Mouse (Mus musculus) adrenal gland, adult 18-20 months (tissue): Measurements from ENCODE around the gene Hoxa3. TPM values are rescaled to one million over a fixed set of nuclear protein-coding genes. Genes with fewer than 3 reads are reported as not detected.

Experiments
- DNase-seq, 2 experiments: peaks; one replicate each; pipeline ENCODE4 v3.0.0; 2021 to 2022; ENCODE audit warnings: low spot score in 2 of 2
- total RNA-seq, 2 experiments: library from RNA; stranded (reverse); gene quantifications; 1 replicate in 1 of 2; 2 replicates in 1 of 2; pipeline ENCODE4 v1.2.3; 2021

The Hoxa3 gene
- total RNA-seq, 2 experiments from 2014 or later: 2.8 to 4.0 TPM

DNA sequence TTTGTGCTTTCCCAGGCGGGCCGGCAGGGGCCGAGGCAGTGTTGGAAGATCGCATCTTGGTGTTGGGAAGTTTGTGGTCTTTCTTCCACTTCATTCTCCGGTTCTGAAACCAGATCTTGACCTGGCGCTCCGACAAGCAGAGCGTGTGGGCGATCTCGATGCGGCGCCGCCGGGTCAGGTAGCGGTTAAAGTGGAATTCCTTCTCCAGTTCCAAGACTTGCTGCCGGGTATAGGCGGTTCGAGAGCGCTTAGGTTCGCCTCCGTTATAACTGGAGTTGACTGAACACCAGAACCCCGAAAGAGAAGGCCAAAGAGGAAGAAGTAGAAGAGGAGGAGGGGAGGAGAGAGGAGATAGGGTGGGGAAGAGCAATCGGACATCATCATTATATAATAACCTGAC, 22.7 kb downstream of the Hoxa3 start:
- DNase-seq: peak in 1 of 2 experiments; percentile 30

DNA sequence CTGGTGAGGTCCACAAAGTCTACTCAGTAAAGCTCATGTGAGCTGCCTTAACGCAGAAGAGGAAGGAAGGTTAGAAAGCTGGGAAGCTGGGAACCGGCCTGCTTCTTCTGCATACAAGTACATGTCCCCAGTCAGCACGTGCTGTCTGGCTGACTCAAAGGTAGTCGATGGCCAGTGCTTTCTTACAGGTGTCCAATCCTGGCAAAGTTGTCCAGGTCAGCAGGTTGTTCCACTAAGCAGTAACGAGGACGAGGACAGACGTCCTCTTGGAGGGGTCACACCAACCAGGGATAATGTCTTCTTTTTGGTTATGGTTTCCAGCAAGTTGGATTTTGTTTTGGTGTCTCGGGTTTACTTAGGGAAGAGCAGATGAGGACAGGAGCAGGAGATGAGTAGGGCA, 23.2 kb downstream of the Hoxa3 start:
- DNase-seq: peak in 1 of 2 experiments; percentile 21

DNA sequence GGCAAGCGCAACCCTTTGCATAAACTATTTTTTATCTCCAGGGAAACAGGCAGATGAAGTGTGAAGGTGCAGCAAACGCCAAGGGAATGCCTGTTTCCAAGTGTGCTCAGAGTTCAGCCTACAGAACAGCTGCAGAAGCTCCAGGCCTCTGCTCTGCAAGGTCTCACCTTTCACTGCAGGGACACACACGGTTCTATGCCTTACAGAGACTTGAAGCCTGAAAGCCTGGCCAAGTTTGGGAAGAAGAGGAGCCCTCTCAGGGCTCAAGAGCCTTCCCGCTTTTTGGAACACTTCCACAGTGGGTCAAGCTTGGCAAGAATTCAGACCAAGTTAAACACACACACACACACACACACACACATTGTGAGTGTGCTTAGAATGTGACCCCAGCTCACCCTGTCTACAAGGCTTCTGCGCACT, 24.0 kb downstream of the Hoxa3 start:
- peak in 1 of 2 experiments; percentile 15 for DNase-seq

DNA sequence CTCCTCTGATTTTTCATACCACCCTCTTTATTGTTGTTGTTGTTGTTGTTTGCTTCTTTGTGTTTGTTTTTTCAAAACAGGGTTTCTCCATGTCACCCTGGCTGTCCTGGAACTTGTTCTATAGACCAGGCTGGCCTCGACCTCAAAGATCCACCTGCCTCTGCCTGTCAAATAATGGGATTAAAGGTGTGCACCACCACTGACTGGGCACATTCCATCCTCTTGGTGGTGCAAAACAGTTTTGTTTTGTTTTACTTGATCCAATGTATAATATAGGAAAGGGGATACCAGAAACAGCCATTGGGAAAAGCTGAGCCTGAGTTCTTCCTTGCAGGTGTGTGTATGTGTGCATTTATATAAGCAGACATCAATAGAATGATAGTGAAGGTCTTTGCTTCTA, 26.6 kb downstream of the Hoxa3 start:
- DNase-seq: no peak

DNA sequence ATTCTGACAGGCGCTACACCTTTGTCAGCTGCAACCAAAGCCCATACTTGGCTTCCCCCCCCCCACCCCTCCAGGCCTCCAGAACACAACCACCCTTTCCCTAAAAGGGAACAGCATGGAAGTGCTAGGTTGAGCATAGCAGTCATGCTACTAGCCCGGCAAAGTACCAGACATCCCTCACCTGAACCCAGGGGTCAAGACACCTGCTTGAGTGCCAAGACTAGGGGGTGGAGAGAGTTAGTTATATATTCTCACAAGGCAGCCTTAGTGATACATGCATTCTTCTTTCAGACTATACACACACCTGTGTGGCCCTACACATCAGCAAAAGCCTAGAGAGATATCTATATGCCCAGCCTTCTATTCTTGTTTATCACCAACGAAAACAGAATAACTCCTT, 27.3 kb downstream of the Hoxa3 start:
- peak in 1 of 2 experiments; percentile 15 for DNase-seq

DNA sequence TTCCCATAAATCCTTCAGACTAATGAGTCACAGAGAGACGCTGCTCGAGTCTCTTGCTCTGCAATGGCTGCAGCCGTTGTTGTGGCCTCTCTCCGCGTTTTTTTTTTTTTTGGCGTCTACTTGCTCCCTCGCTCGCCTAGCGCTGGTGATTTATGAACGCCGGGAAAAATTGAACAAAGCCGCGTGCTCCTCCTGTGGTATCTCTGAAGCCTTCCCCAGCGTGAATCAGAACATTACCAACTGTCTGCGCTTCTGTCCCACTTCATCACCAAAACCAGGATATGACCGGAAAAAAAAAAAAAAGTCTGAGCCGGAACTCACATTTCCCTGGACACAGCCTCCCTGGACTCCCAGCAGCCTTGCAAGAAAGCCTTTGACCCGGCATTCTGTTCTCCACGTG, 27.9 kb downstream of the Hoxa3 start:
- DNase-seq: peak in 1 of 2 experiments; percentile 22

DNA sequence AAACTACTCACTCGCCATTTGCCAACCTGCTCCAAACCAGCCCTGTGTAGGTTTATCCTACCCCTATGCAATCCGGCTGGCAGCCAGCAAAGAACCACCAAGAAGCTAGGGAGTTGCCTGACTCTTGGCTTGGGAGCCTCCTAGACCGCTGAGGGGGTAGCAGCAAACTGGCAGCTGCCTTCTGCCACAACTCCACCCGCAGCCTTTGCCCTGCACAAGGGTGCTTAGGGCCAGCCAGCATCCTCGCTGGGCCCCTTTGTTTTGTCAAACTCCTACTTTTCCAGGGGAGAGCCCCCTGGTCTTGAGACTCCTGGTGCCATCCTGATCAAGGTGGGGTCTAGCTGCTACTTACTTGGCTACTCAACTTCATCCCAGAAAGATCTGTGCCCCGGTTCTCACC, 28.5 kb downstream of the Hoxa3 start:
- DNase-seq: peak in 1 of 2 experiments; percentile 23

DNA sequence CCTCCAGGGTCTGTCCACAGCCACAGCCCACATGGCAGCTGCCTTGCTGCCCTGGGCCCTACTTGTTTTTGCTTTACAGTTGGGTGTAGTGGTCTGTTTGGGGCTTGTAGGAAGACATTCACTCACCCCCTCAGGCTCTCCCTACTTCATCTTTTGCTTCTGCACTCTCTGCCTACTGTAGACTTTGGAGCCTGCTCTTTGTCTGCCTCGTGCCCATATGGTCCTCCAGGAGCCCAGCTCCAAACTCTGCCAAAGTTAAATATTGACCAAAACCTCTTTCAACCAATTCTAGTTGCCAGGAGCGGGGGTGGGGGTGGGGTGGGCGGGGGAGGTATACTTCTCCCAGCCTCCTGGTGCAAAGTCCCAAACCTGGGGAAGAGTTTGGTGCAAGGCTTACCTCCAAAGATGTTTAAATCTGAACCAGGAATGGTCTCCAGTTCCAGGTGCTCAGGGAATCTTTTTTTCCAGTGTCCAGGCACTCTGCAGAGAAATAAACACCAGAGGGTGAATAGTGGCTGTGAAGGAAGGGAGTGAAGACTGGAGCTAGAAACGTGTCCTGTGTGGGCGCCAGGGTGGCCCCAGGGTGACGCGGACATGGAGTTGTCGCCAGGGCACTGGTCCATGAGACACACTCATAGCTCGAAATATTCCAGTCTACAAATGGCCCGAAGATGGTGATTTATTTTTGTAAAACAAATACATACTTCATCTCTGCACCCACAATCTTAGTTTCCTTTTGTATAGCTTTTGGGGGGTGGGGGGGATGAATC, 29.6 kb downstream of the Hoxa3 start:
- peak in 1 of 2 experiments; percentile 24 for DNase-seq

DNA sequence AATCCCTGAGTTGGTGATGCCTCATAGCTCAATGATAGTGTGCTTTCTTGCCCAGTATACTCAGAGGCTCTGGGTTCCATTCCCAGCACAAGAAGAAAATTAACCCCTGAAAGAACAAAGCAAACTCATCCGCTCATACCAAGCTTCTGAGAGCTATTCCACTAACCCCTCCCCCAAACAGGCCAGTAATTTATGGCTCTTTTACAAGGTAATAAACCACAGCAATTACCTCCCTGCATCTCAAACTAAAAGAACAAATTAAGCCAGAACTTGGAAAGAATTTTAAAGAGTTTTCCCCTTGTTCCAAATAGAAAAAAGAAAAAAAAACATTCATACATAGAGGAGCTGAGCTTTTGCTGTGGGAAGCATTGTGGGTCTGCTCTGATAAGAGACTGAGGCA, 30.3 kb downstream of the Hoxa3 start:
- no peak for DNase-seq

DNA sequence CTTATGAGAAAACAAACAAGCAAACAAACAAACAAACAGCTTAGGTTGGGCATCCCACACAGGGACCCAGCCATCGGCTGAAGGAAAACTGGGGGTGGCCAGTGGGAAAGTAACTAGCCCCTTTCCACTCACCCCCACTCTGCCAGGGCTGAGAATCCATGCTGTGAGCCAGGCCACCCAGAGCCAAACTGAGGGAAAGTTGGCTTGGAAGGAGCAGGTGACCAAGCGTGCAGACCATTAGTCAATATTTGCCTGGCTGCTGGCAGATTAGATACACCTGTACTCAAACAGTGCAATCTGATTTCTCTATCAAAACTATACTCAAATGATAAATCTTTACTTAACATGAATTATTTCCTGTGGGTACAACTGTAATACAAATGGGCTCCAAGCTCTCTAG, 31.1 kb downstream of the Hoxa3 start:
- no peak for DNase-seq

DNA sequence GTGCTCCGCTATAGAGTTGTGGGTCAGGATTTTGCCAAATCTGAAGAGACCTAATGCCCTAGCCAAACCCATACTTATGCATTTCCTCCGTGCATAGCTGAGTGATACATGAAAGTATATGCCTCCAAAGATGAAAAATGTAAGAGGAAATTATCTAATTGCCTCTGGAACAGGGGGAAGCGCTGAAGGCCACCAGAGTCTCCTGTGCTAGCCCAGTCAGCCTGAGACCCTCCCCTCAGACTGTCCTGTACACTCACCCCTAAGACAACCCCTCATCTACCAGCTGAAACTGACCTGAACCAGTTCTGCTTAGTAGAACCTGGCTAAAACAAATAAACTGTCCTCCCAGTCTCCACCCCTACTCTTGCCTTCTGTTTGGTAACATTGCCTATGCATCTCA, 32.4 kb downstream of the Hoxa3 start:
- no peak for DNase-seq

DNA sequence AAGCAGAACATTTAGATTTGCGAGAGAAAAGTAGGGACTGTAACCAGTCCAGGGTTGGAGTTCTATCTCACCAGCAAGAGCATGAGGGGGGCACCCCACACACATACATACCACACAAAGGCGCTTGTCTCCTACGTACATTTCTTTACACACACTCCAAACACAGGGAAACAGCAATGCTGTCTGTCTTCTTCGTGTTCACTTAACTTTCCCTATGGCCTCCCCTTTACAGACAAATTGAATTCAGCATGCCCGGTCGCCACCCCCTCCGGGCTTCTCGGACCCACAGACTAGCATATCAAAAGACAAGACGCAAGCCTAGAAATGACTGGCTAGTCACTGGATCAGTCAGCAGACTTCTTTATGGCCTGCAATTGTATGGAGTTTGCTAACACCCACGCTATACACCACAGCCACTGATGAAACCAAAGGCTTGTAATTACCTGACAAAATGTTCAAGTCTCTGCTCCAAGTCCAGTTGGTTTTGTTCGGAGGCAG, 32.9 kb downstream of the Hoxa3 start:
- peak in 1 of 2 experiments; percentile 17 for DNase-seq

DNA sequence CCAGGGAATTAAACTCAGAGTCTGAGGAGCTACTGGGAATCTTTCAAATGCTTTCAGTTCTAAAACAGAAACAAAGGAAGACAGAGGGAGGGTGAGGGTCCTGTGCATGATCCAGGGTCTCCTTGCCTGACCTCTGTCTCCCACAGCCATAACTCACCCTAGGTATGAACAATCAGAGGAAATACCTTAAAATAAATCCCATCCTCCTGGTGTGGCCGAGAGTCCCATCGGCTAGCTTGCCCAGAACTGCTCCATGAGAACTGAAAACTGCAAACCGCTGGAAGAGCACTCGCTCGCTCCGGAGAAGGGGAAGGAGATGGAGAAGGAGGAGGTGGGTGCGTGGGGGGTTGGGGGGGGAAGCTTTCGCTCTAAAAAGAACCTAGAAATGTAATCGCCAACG, 33.4 kb downstream of the Hoxa3 start:
- peak in 1 of 2 experiments; percentile 17 for DNase-seq

DNA sequence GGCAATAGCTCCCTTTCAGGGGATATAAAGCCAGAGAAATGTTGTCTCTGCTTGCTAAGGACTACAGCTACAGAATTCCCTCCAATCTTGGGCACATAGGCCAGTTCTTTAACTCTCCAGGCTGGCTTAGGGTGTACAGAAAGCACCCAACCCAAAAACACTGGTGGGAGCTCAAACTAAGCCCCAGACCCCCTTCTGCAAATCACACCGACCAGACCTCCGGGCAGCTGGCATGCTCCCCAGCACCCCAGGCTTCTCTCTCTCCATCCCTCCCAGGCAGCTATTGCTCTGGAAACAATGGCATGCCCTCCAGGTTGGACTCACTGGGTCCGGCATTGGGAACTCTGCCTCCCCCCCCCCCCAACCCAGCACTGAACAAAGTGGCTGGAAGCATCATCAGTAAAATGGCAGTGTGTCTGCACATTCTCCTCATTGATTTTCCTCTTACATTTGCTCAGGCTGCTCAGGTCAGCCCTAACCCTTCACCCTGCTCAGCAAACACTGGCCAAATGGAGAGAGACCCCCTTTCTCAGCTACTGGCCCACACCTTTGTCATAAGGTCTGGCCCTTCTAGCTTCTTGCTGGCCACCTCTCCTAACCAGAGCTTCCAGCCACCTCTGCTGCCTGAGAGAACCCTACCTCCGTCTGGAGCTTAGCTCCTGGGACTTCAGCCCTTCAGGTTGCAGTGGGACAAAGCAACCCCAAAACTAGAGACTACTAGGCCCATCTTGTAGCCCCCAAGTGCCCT, 34.0 kb downstream of the Hoxa3 start:
- peak in 1 of 2 experiments; percentile 15 for DNase-seq

DNA sequence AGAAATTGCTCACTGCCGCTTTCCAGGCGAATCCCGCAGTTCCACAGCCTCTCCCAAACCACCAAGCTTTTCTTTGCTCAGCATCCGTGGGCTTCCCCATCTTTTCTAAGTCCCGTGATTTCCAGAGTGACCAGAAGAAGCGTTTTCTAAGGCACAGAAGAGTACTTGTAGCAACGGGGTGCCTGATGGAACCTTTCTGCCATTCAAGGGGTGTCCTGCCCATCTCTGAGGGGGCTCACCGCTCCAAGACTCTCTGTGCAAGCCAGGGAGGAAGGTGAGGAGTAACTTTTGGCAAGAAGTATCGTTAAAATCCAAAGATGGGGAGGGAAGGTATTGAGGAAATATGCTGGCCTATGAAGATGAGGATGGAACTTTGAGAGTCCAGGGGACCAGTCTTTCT, 35.3 kb downstream of the Hoxa3 start:
- no peak for DNase-seq

DNA sequence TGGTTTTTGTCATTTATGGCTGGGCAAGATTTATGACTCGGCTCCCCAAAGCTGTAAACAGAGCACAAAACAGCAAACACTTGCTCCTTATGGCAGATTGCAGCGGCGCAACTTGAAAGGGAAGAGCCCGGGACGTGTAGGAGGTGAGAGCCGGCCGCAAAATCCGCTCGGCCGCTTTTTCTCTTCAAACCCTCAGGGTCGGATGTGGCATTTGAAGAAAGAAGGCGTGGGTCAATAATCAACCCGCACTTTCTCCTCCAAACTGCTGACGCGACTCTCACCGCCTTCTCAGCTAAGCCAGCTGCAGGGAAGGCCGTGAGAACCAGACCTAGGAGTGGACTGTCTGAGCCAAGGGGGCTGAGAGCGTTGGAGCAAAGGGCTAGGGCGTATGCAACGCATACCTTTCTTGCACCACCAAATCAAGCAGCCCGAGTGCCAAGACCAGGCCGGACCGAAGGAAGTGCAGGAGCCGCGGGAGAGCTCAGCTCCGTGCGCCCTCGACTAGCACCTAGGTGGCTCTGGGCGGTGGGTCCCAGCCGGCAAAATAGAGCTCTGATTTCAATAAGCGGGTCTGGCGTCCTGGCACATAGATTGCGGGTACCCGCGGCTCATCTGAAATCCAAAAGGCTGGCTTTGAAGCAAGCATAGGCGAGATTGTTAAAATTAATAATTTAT, 35.9 kb downstream of the Hoxa3 start, which contains the start of gene 5730596B20Rik:
Gene 5730596B20Rik (plus strand): TSS at position 438 of the 675 bp plus-strand sequence.
- no peak for DNase-seq

DNA sequence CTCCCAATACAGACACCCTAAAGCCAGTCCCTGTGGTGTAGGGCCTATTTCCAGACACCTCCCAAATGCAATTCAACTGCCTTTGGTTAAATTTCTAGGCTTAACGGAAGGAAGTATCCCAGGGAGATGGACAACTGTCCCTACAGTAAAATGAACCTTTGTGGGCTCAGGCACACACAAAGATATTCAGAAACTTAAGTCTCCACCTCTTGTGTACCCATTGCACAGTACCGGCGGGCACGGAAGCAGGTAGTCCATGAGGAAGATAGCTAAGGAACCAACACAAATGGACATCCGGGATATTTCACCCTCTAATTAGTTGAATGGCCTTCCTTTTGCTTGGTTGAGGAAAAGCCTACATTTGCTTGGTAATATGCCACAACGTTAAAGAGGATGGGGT, 36.7 kb downstream of the Hoxa3 start:
- DNase-seq: no peak

DNA sequence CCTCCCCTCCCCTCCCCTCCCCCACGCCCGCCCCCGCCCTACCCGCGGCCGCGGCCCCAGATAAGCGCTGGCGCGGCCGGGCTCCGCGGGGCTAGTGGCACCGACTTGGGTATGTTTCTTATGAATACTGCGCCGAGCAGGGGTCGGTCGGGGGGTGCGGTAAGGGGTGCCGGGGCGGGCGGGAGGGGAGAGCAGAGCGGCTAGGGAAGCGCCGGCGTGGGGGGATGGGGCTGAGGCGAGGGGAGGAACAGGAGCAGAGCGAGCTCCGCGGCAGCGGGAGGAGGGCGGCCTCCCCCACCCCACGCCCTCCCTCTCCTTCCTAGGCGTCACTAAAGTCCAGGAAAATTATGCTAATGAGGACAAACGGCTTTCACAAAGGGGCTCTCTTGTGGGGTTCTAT, 37.3 kb downstream of the Hoxa3 start:
- DNase-seq: peak in 1 of 2 experiments; percentile 51

DNA sequence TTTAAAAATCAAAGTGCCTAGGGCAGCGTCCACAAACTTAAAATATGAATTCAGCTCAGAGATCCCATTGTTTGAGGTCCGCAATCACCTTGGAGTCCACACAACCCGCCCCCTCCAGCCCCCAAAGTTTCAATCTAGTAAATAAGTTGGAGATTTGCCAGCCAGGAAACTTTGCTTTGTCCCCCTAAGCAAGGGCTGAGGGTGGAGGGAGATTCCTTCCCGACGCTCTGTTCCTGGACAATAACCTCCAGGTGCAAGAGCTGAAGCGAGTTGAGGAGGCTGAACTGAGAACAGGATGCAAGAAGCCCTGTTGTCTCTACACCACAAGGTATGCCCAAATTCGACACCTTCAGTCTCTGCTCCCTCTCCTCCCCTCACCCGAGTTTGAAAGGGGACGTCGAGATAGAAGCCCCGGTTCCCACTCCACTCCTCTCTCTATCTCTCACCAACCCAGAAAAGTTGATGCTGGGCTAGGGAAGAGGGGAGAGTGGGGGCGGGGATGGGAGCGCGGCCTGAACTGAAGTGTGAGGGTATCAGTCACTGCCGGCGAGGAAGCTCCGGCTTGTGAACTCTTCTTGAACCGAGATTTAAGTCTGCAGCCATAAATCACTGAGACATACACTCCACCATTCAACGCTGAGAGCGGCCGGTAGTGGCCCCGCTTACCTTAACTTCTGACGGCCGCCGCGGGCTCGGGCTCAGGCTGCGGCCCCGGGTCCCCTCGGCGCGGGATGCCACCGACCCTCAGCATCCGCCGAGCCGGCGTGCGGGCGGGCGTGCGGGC, 38.0 kb downstream of the Hoxa3 start:
- DNase-seq: no peak

DNA sequence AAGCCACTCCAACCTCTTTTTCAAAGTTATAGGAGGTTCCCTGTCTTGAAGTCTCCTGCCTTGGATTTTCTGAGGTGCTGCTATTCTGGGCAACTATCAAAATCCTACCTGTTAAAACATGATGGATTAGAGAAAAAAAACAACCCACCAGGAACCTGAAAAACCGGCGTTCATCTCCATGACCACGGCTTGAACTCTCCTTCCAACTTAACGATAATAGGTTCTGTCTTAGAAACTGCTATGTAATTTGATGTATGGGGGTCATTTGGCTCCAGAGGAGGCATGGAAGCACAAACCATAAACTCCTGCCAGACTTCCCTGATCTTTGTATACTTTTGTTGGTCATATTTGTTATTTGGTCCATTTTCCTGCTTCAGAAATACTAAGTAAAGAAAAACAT, 39.5 kb downstream of the Hoxa3 start:
- DNase-seq: no peak

DNA sequence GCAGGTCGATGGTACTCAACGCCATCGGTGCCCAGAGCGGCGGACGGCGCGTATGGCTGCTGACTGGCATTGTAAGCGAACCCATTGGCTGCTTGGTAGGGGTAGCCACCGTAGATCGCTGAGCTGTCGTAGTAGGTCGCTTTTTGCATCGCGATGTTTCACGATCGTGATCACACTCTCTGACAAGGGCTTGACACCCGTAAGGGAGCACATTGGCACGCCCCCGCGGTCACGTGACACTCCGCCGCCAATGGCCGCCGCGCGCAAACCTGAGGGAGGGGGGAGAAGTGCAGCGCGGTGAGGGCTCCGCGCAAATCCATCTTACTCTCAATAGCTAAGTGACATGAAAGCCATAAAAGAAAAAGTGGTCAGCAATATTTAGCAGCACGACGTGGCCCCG, 40.6 kb downstream of the Hoxa3 start:
- peak; percentile 89 for DNase-seq
